Mouse (Mus musculus): ENCODE measurements at regions not wholly inside any gene's neighbourhood (a gene's known extent, or its start where the extent isn't known, plus 50 kb on each side); places are given as distances from the start of the nearest gene placed in this dataset.
A peak's percentile ranks its signal among the peaks of the same experiment; 100 is the strongest.

DNA sequence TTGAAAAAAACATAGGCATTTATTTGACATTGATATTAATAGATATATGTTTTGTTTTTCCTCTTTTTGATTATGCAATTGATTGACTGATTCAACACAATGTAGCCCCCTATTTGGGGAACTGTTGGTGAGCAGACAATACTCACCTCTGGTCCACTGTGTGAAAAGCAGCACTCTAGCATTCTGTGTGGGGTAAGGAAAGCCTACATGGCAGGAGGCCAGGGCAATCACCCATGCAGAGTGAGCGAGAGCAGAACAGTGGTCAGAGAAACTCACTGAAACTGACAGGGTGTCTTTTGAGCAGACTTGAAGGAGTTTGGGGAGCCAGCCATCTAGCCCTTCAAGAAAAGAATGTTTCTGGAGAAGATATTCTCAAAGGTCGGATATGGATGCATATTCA, 73.2 kb upstream of the Azi2 start:
- DNase-seq: no peak

- peak; percentile 65 for DNase-seq
Measured at GRCm38 (mm10) chr9:117966326-117966989, 73.8 kb upstream of the Azi2 start.

DNA sequence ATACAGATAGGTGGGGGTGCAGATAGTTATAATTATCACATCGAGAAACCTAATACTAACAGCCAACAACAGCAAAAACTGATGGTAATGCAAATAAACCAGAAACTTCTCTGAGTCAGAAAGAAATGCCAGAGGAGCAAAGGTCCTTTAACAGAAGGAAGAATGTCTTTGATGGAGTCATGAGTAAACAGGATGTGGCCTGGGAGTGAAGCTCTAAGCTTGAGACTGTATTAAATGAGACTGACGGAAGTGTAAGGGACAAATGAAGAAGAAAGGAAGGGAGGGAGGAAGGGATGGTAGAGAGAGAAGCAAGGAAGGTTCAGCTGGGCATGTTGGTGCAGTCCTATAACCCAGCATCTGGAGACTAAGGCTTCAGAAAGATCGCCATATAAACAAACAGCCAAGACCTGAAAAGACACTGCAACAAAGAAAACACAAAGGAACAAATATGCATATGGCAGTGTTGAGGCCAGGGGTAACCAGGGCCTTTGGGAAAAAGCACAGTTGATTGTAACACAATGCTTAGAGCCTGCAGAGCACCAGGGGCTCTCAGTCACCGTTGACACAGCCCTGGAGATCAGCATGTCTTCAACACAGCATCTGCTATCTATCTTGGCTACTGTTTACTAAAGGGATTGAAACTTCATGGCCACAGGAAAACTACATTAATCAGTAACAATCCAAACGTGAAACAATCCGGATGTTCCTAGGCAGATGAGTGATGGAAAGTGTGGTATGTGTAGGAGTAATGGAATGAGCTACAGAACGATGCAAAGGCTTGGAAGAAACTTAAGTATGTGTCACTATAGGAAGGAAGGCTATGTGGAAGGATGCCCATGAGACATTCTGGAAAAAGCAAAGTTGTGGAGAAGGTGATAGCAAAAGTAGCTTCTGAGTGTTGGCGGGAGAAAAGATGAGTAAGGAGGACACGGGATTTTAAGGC, 77.9 kb upstream of the Azi2 start:
- DNase-seq: peak; percentile 24

DNA sequence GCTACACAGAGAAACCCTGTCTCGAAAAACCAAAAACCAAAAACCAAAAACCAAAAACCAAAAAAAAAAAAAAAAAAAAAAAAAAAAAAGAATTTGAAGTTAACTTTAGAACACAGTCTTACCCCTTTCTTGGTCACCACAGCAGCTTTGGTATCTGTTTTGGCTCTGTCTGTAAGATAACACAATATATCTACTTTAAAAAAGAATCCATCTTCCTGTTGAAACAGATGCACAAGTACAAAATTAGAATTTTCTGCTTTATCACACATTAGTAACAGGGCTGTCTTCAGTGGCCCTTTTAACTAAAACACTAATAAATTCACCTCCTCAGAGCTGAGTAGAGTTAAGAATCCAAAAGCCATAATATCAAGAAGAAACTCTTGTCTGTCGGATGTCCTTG, 80.5 kb upstream of the Azi2 start:
- no peak for DNase-seq

- no peak for DNase-seq
Measured at GRCm38 (mm10) chr9:117957195-117957594, 83.1 kb upstream of the Azi2 start.

DNA sequence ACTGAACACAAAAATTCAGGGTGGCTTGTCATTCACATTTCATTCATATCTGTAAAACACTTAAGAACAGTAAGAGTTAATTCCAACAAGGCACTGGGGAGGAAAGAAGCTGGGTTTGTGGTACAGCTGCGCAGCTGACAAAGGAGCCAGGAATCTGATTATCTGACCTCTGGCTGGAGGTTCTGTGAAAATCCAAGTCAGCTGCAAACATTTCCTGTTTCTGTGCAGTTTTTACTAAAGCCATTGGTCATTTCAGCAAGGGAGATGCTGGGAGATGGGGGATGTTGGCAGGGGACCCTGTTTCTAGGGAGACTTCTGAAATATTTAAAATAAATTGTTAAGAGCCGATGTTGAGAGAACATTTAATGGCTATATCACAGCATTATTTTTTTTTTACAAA, 83.6 kb upstream of the Azi2 start:
- DNase-seq: peak; percentile 44

DNA sequence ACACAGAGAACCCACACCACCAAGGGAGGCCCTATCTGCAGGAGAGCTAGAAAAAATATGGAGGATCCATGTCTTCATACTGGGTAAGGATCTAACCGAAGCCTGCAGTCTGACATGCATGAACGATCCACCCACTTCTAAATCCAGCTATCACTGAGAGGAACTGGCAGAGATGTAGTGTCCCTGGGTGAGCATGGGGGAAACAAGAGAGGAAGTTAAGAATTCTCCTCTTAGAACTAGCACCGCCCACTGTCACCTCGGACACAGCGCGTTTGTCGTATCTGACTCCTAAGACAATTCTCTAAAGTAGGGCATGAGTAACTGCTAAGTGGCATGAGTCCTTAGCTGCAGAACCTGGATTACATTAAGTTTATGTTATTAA, 112.8 kb upstream of the Azi2 start:
- no peak for DNase-seq

DNA sequence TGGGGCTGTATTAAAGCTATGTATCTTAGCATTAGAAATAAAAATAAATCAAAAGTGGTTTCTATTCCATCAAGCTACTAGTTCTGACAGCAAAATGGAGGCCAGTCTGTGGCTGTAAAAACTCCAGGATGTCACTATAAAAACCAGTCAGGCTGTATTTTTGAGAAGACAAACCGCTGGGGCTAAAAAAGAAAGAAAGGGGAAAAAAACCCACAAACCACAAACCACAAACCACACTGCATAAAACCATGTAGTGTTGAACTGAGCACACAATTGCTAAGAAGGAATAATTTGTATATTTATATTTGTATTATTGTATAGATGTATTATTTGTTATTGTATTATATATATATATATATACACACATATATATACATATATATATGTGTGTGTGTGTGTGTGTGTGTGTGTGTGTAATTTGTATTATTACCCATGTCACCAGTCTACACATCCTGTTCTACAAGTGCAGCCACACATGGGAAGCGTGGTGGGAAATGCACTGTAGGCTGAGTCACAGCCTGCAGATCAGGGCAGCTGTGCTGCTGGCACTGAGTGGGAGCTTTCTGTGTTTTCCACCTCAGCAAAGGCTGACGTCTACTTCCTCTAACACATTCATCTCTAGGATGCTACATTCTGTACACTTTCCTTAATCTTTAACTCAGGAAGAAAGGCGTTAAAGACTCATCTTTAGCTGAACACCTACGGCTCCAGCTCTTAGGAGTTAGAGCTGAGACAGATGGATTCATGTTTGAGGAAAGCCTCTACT, 113.4 kb upstream of the Azi2 start:
- DNase-seq: no peak

- DNase-seq: no peak
Measured at GRCm38 (mm10) chr9:117922992-117923391, 117.3 kb upstream of the Azi2 start.

DNA sequence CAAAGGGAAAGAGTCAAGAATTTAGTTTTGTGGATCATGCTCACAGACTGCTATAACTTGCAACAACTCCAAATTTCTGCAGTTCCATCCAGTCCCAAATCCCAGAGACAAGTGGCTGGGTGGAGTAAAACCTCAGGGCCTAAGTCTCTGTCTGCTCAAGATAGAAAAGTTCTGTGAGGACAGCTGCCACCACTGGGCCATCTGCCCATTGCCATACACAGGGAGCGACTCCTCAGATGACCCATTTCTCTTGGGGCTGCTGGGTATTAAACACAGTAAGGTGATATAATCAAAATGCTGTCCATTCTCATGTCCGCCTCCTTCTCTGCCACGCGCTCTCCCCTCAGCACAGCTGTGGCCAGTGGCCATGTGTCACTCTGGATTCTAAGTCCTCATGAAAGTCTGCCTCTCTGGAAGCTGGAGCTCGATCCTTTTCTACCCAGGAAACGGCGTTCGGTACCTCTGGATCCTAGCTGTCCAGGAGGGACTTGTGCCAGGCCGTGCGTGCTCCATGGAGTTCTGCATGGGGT, 132.3 kb upstream of the Azi2 start:
- DNase-seq: peak; percentile 16

GRCm38 (mm10) chr9:117905045-117905747, 135.1 kb upstream of the Azi2 start:
- no peak for DNase-seq

- DNase-seq: no peak
Measured at GRCm38 (mm10) chr9:117904621-117905020, 135.7 kb upstream of the Azi2 start.

GRCm38 (mm10) chr9:117903025-117903424, 137.3 kb upstream of the Azi2 start:
- DNase-seq: peak; percentile 80

- DNase-seq: peak; percentile 14
Measured at GRCm38 (mm10) chr9:117902239-117902939, 137.9 kb upstream of the Azi2 start.

DNA sequence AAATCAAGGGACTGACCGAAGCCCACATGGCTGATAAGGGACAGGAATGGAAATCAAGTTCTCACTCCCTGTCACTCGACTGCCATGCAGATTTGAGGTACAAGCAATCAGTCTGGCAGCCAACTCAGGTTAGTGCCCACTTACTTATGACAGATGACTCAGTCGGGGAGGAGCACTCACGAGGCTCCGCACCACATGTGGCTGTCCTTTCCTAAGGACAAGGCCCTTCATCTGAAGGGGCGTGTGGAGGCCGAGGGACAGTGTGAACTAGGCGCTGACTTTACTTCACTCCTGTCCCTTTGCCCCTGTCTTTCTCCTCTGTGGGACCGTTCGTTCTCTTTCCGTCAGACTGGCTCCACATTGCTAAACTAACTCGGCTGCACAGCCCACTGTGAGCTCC, 139.7 kb upstream of the Azi2 start:
- no peak for DNase-seq

DNA sequence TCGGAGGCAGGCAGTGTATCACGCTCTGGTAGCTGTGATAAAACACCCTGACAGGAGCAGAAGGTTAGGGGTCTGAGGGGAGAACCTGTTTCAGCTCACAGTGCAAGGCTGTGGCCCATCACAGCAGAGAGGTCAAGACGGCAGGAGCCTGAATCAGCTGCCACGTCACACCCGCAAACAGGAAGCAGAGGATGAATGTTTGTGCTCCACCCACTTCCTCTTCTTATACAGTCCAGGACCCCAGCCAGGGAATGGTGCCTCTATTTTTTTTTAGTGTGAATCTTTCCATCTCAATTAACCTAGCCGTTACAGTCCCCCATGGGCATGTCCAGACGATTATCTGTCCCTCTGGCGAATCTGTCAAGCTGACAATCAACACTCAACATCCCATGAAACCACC, 143.8 kb upstream of the Azi2 start:
- DNase-seq: no peak

DNA sequence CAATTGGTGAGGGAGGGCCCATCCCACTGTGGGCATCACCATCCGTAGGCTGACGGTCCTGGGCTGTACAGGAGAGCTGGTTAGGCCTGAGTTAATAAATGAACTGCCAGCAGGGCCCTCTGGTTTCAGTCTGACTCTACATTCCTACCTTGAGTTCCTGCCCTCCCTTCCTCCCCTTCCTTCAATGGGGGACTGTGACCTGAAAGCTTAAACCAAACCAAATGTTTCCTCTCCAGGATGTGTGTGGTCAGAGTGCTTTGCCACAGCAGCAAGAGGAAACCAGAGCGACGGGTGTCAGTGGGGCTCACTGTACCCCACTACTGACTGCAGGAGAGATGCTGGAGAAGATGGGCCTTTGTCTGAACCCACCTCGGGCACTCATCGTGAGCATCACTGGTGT, 147.7 kb upstream of the Azi2 start:
- no peak for DNase-seq

- DNase-seq: no peak
Measured at GRCm38 (mm10) chr9:117873172-117873571, 167.1 kb upstream of the Azi2 start.

DNA sequence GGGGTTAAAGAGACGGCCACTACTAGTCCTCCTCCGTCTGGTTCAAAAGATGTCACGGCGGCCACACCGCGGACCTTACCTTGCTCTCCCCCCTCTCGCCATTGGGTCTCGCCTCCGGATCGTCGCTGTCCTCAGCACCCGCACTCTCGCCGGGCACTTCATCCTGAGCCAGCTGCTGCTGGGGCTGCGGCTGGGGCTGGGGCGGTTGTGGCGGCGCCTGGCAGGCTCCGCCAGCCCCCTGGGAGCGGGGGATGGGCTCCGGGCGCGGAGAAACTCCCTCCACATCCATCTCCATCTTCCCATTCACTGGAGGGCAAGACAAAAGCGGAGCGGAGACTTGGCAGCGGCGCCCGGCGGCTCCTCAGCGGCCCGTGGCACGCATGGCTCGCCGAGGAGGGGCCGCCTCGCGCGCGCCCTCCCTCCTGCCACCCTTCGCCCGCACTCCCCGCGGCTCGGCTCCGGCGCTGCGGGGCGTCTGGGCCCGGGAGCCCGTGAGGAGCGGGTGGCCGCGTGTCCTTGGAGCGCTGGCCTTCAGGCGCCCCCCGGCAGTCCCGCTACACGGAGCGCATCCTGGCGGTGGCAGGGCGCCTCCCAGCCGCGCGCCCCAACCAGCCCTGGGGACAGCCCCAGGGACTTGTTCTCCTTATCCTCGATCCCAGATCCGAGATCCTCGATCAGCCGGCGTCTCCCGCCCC, 167.8 kb upstream of the Azi2 start:
- DNase-seq: peak; percentile 57

DNA sequence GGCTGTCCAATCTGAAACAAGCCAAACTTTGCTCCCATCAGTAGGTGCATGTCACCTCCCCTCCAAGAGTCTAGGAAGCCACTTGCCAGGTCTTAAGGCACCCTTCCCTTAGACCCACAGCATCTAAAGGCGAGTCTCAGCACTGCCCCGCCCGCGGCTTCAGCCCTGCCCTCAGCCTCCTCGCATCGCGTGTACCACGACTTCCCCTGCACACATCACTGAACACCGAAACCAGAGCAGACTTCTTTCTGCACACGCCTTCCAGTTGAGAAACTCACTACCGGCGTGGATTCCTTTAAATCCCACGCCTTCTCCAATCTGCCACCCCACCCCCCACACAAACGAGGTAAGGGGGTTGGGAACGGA, 168.3 kb upstream of the Azi2 start:
- DNase-seq: peak; percentile 17

DNA sequence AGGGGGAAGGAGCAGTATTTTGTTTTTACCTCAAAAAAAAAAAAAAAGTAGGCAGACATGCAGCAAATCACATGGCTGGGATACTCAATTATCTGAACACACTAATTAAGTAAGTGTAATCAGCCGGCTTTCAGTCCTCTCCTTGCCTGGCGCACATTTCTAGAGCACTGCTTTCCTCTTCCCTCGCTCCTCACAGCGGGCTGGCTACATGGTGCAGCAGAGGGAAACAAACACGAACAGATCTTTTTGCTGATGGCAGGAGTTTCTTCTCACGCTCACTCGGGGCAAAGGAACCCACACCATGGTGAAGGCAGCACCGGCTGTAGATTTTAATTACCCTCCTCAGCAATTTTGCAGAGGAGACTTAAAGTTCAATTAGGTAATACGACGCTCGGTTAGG, 169.7 kb upstream of the Azi2 start:
- DNase-seq: no peak

Measured in lung, postnatal 10 days (tissue).